Mouse (Mus musculus) heart, embryonic 16.5 days (tissue): ENCODE results near the gene Amh. TPM values are rescaled to one million over a fixed set of nuclear protein-coding genes. Genes with fewer than 3 reads are reported as not detected.

Source experiments
- ATAC-seq: fragments of 200-750 bp; cut with Nextera tagmentation; replicated peaks from 2 replicates; pipeline ENCODE4 v1.8.0; 2017; ENCODE audit warnings: moderate number of reproducible peaks; ENCODE audit not compliant: insufficient read depth, low FRiP score; ENCODE audit errors: extremely low read depth
- H3K27ac ChIP-seq: fragments of 300-500 bp; sonication (generic); 2 replicates; pipeline ENCODE4 v1.5.1; 2014; ENCODE audit warnings: mild to moderate bottlenecking, low read length, control low read depth, moderate library complexity
- H3K27me3 ChIP-seq: fragments of 300-500 bp; sonication (generic); 2 replicates; pipeline ENCODE4 v1.6.1; 2014; ENCODE audit warnings: low read length, mixed read lengths; ENCODE audit not compliant: control insufficient read depth, insufficient read depth
- H3K36me3 ChIP-seq: fragments of 300-500 bp; sonication (generic); 2 replicates; pipeline ENCODE4 v1.6.1; 2014; ENCODE audit not compliant: control insufficient read depth, insufficient read depth
- H3K4me1 ChIP-seq: fragments of 300-500 bp; sonication (generic); 2 replicates; pipeline ENCODE4 v1.6.1; 2014; ENCODE audit warnings: low read length, mixed read lengths; ENCODE audit not compliant: control insufficient read depth, insufficient read depth
- H3K4me2 ChIP-seq: fragments of 300-500 bp; sonication (generic); 2 replicates; pipeline ENCODE4 v1.6.1; 2014; ENCODE audit warnings: low read depth, mild to moderate bottlenecking, control low read depth, low read length
- H3K4me3 ChIP-seq: fragments of 300-500 bp; sonication (generic); 2 replicates; pipeline ENCODE4 v1.5.1; 2014; ENCODE audit warnings: mild to moderate bottlenecking, control low read depth, low read length
- H3K9ac ChIP-seq: fragments of 300-500 bp; sonication (generic); 2 replicates; pipeline ENCODE4 v1.6.1; 2014; ENCODE audit warnings: low read length, control low read depth
- H3K9me3 ChIP-seq: fragments of 300-500 bp; sonication (generic); replicated peaks from 2 replicates; pipeline ENCODE4 v1.6.1; 2016; ENCODE audit warnings: low read length; ENCODE audit not compliant: control insufficient read depth
- WGBS: fragments of 180-500 bp; shearing (Covaris S2); extraction: QIAGEN DNeasy Blood & Tissue Kit; methylation state at CpG from one replicate; pipeline ENCODE4 v1.1.7; 2014; 5-methylcytosine and 5-hydroxymethylcytosine counted together
- polyA plus RNA-seq: library from polyadenylated mRNA; unstranded; fragments of >200 nt; fragmentation: Nextera tagmentation; extraction: Ambion mirVana; gene quantifications from 2 replicates; pipeline ENCODE4 v1.2.1, GENCODE M21; 2015

Amh gene
- polyA plus RNA-seq, 1 experiment from 2014 or later, result 0.13 TPM

GRCm38 (mm10) chr10:80761821-80762220 is 43.2 kb upstream of the Amh start:
- Histone ChIP-seq H3K27ac (no peak overlapping the region), H3K4me1 (peaks cover 64% of the 10 kb centered on the region), H3K4me3 (no peak overlapping the region)

GRCm38 (mm10) chr10:80763502-80763901 is 41.5 kb upstream of the Amh start:
- Histone ChIP-seq H3K27ac (no peak overlapping the region), H3K9me3 (no peaks in the 10 kb centered on the region), H3K9ac (no peak overlapping the region), H3K36me3 (peaks cover 30% of the 10 kb centered on the region), H3K4me2 (no peak overlapping the region), H3K4me3 (no peak overlapping the region), H3K4me1 (peaks cover 48% of the 10 kb centered on the region), H3K27me3 (no peaks in the 10 kb centered on the region)
- no peak for ATAC-seq
- WGBS, result 87% methylated on average over 2 of the region's 2 CpGs

More at GRCm38 (mm10) chr10:80761821-80762220, 43.2 kb upstream of the Amh start:
- no peak overlapping the region for H3K4me2 ChIP-seq
- peaks cover 17% of the 10 kb centered on the region for H3K36me3 ChIP-seq
- H3K9me3 ChIP-seq, result no peaks in the 10 kb centered on the region
- ATAC-seq, result no peak
- no peaks in the 10 kb centered on the region for H3K27me3 ChIP-seq
- 73% methylated on average over 3 of the region's 3 CpGs for WGBS
- no peak overlapping the region for H3K9ac ChIP-seq

- 77% methylated on average over 2 of the region's 2 CpGs for WGBS
- H3K27ac ChIP-seq, result peak overlapping the region; percentile 34; the same call in 1 of the 2 replicates
- H3K9me3 ChIP-seq, result no peaks in the 10 kb centered on the region
- no peak overlapping the region for H3K4me3 ChIP-seq
- no peak for ATAC-seq
- H3K9ac ChIP-seq, result no peak overlapping the region
- H3K36me3 ChIP-seq, result peaks cover 41% of the 10 kb centered on the region
- H3K4me1 ChIP-seq, result peaks cover 27% of the 10 kb centered on the region
- H3K27me3 ChIP-seq, result no peaks in the 10 kb centered on the region
- no peak overlapping the region for H3K4me2 ChIP-seq
These were observed 39.3 kb upstream of the Amh start for GRCm38 (mm10) chr10:80765746-80766145.

GRCm38 (mm10) chr10:80766161-80766815 is 38.8 kb upstream of the Amh start:
- Histone ChIP-seq H3K36me3 (peaks cover 42% of the 10 kb centered on the region), H3K4me3 (no peak overlapping the region), H3K27me3 (no peaks in the 10 kb centered on the region), H3K9ac (peak overlapping the region; percentile 6; the same call in 1 of the 2 replicates), H3K4me2 (no peak overlapping the region), H3K4me1 (peaks cover 22% of the 10 kb centered on the region), H3K9me3 (no peaks in the 10 kb centered on the region), H3K27ac (peak overlapping the region; percentile 34; the same call in 1 of the 2 replicates)
- WGBS, result 60% methylated on average over 10 of the region's 10 CpGs
- no peak for ATAC-seq

- no peak overlapping the region for H3K4me2 ChIP-seq
- 82% methylated on average over 6 of the region's 6 CpGs for WGBS
- H3K9ac ChIP-seq, result no peak overlapping the region
- no peaks in the 10 kb centered on the region for H3K27me3 ChIP-seq
- no peaks in the 10 kb centered on the region for H3K9me3 ChIP-seq
- no peak overlapping the region for H3K27ac ChIP-seq
- H3K4me1 ChIP-seq, result peaks cover 18% of the 10 kb centered on the region
- H3K4me3 ChIP-seq, result no peak overlapping the region
- ATAC-seq, result no peak
- H3K36me3 ChIP-seq, result peaks cover 55% of the 10 kb centered on the region
These were observed 36.7 kb upstream of the Amh start for GRCm38 (mm10) chr10:80768365-80768764.

- peaks cover 45% of the 10 kb centered on the region for H3K36me3 ChIP-seq
- H3K4me1 ChIP-seq, result peaks cover 35% of the 10 kb centered on the region
- 55% methylated on average over 5 of the region's 5 CpGs for WGBS
- no peak for ATAC-seq
- no peak overlapping the region for H3K4me3 ChIP-seq
- no peaks in the 10 kb centered on the region for H3K27me3 ChIP-seq
- peak overlapping the region; percentile 7; the same call in 1 of the 2 replicates for H3K4me2 ChIP-seq
- H3K27ac ChIP-seq, result peak overlapping the region; percentile 96
- no peaks in the 10 kb centered on the region for H3K9me3 ChIP-seq
- H3K9ac ChIP-seq, result peak overlapping the region; percentile 49
These were observed 31.2 kb upstream of the Amh start for GRCm38 (mm10) chr10:80773816-80774215.

- Histone ChIP-seq H3K9ac (peak overlapping the region; percentile 56; the same call in 1 of the 2 replicates), H3K36me3 (peaks cover 46% of the 10 kb centered on the region), H3K4me2 (no peak overlapping the region), H3K4me3 (no peak overlapping the region), H3K27me3 (no peaks in the 10 kb centered on the region), H3K9me3 (no peaks in the 10 kb centered on the region), H3K27ac (peak overlapping the region; percentile 96), H3K4me1 (peaks cover 35% of the 10 kb centered on the region)
- WGBS, result 18% methylated on average over 2 of the region's 2 CpGs
- peak; percentile 95 for ATAC-seq
These were observed 30.5 kb upstream of the Amh start for GRCm38 (mm10) chr10:80774549-80774948.

- WGBS, result 38% methylated on average over 4 of the region's 4 CpGs
- no peaks in the 10 kb centered on the region for H3K9me3 ChIP-seq
- H3K4me3 ChIP-seq, result no peak overlapping the region
- H3K9ac ChIP-seq, result peak overlapping the region; percentile 56
- H3K4me2 ChIP-seq, result no peak overlapping the region
- peaks cover 45% of the 10 kb centered on the region for H3K36me3 ChIP-seq
- H3K4me1 ChIP-seq, result peaks cover 35% of the 10 kb centered on the region
- ATAC-seq, result peak; percentile 10; the same call in 1 of the 2 replicates
- no peaks in the 10 kb centered on the region for H3K27me3 ChIP-seq
- peak overlapping the region; percentile 53 for H3K27ac ChIP-seq
These were observed 30.1 kb upstream of the Amh start for GRCm38 (mm10) chr10:80774981-80775380.

- H3K9ac ChIP-seq, result peak overlapping the region; percentile 39
- whole genome bisulfite sequencing, result 62% methylated on average over 4 of the region's 4 CpGs
These were observed 29.3 kb upstream of the Amh start for GRCm38 (mm10) chr10:80775731-80776130.

More at GRCm38 (mm10) chr10:80775731-80776130, 29.3 kb upstream of the Amh start:
- no peak for ATAC-seq
- peak overlapping the region; percentile 53 for H3K27ac ChIP-seq
- no peak overlapping the region for H3K4me3 ChIP-seq
- peaks cover 35% of the 10 kb centered on the region for H3K4me1 ChIP-seq
- no peak overlapping the region for H3K4me2 ChIP-seq
- peaks cover 41% of the 10 kb centered on the region for H3K36me3 ChIP-seq
- H3K27me3 ChIP-seq, result no peaks in the 10 kb centered on the region
- H3K9me3 ChIP-seq, result no peaks in the 10 kb centered on the region
